Mouse (Mus musculus) left cerebral cortex, adult 8-10 months (tissue): ENCODE results near the gene Clmp. TPM values are rescaled to one million over a fixed set of nuclear protein-coding genes. Genes with fewer than 3 reads are reported as not detected.
"Not testable (repeated sequence)": the region's sequence is repeated elsewhere in the genome, so short reads cannot be mapped to it uniquely, and the experiment has no call there.

ENCODE experiments used
- DNase-seq, 2 experiments: peaks; one replicate each; pipeline ENCODE4 v3.0.0; 2022; ENCODE audit warnings: low spot score in 2 of 2
- total RNA-seq, 4 experiments: library from RNA; stranded (reverse); gene quantifications; 2 replicates each; pipeline ENCODE4 v1.2.4; 2022

Gene Clmp
- total RNA-seq, 4 experiments from 2014 or later: 23.9 to 26.1 (median 25.0) TPM

DNA sequence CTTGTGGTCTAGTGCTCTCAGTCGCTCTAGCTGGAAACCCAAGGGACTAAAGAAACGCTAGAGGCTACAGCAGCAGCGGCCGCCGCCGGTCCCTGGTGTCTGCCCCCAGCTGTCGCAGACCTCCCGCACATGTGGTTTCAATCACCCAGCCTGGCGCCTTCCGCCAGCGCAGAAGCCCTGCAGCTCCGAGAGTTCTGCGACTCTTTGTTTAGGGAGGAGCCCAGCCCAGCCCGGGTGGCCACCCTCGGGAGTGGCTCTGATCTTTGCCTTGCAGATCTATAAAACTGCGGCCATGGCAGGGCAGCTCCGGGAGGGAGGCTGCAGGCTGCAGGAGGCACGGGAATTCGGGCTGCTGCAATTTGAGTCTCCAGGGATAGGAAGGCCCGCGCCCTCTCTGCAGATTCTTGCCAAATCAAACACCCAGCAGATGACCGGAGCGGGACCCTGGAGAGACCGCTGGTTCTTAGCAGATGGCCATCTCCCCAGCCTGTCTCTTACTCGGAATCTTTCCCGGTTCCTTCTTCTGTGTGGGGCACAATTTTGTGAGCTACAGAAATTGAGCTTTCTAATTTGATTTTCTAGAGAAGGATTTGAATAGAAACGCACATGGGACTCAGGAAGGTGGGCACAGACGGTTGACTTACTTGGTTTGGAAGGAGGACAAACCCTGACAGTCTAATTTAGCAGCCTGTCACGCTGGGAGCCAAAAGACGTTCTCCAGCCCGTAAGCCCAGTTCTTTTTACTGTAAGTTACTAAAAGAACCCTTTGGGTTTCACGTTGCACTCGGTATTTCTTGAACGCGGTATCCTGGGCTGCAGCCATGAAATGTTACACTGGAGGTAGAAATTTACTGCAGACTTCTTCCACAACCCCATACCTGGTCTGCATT lies 45.2 kb downstream of the Clmp start:
- DNase-seq: no peak

DNA sequence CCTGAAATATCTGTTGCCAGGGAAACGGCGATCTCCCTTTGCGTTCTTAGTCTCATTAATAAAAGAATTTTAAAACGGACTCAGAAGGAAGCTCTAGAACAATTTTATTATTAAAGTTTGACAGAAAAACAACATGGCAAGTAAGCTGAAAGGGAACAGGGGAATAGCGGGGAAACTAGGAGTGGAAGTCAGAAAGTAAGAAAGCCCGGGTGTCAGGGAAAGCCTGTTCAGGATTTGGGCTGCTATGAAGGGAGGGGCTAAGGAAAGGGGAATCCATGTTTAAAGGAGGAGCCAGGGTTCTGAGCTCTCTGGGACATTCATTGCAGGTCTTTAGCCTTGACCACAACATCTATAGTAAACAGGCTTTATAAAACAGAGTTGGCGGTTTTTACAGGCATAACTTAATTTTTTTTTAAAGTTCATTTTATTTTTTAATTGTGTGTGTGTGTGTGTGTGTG lies 45.9 kb downstream of the Clmp start:
- no peak for DNase-seq

DNA sequence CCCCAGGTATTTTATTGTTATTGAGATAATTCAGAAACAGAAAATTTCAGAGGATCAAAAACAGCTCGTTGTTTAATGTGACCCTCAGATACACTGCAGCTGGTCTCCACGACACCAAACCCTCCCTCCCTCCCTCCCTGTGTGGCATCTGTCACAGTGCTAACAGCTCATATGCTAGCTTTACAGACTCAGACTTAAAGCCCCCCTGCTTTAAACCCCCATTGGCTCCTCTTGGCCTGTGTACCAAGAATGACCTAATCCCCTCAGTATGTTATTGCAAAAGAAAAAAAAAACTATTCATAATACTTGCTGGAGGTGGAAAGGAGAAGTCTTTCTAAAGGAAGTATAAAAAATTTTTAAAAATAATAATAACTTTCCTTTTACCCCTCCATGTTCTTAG lies 46.5 kb downstream of the Clmp start:
- DNase-seq: no peak

DNA sequence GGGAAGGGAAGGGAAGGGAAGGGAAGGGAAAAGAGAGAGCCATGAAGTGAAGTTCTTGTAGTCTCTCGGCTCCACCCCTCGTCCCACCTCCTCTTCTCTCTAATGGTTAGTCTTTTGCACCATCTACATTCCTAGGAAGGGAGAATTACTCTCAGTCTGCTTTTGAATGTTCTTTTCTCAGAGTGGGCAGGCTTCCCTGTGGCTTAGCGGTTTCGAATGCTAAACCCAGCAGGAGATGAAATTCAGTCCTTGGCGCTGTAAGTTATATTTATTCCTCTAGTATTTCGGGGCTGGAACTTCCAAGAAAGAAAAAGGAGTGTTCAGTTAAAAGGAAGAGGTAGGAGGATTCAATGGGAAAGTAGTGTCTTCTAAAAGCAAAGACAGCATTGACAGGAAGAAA lies 51.4 kb downstream of the Clmp start:
- DNase-seq: no peak

DNA sequence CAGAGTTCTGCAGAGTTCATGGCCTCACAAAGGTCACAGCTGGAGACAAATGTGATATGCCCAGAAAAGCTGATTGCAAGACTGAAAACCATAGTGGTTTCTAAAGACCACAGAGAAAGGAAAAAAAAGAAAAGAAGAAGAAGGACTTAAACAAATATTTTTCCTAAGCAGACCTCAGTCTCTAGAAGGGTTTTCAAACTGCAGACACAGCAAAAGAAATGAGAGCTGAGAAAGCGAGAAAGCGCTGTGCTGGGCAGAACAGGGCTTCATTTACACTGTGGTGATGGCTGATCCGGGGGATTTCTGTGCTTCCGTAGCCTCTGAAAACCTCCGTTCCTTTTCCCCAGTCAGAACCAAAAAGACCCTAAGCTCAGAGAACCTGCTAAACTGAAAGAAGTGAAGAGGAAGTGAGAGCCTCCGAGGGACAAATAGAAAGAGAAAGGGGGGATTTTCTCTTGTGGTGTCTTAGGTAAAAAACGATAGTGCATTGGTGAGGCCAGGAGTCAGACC lies 57.8 kb downstream of the Clmp start:
- DNase-seq: no peak

DNA sequence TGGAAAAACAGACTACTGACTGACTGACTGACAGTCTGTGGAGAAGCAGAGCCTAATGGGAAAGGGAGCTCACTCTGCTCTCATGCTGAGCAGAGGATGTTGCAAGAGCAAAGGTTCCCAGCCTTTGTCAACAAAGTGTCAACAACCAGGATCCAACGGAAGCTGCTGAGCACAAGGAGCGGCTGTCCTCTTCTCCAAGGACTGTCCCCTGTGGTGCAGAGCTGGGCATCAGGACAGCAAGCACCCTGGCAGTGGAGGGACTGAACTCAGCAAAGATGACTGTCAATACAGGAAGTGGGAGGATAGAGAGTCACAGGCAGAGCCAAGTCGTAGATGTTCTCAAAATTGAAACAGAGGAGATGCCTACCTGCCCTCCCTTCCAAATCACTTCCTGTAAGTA lies 58.5 kb downstream of the Clmp start:
- no peak for DNase-seq

DNA sequence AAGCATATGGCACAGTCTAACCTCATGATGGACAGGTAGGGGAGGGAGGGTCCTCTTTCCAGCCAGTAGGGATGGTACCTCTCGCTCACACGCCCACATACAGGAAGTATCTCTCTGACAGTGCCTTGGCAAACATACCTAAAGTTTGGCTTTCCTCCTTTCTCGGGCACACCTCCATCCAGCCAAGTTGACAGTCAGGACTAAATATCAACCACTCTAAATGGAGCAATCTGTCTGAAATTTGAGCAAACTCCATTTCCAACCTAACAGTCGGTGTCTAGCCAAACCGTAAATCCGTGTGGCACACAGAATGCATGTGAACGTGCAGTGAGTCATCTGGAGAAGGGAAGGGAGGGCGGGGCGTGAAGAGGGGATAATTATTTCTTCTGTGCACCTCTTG lies 61.0 kb downstream of the Clmp start:
- DNase-seq: no peak

DNA sequence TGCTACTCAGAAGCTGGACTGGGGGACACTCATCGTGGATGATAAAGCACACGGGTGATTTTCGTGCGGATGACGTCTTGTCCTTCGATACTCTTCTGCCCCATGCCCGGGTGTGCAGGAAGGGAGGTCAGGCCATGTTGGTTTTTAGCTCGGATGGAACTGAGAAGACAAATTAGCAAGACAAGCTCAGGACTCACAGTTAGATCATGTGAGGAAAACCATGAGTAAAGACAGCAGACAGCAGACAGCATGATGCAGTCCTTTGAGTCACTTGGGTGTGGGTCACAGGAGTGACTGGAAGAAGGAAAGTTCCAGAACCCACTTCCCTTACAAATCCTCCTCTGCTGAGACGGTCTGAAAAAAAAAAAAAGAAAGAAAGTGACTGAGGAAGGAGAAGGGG lies 61.5 kb downstream of the Clmp start:
- DNase-seq: no peak

DNA sequence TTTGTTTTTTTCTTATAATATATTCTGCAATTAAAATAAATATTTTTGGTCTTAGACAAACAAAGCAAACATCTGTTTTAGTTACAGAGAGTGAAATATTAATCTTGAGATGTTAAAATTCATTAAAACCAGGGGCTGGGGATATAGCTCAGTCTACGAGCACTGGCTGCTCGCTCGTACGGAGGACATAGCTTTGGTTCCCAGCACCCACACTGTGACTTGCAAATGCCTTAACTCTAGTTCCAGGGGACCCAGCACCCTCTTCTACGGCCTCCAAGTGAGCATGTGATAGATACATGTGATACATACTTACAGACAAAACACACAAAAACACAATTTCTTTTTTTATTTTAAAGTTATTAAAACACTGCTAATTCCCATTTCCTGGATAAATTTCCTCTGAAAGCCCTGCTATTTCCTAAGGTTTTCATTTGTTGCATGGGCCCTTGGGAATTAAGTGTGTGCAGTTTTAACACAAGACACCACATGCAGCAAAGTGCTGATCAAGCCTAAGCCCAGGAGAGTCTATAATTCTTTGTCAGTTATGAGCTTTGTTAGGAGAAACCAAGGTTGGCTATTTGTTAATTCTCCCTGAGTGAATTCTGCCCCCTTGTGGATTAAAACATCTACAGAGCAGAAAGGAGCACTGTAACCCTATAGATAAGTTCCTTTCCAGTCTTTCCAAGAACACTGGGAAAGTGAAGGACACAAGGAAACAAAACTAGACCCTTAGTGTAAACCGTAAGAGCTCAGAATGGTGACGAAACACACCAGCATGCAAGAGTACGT lies 64.3 kb downstream of the Clmp start:
- DNase-seq: no peak

DNA sequence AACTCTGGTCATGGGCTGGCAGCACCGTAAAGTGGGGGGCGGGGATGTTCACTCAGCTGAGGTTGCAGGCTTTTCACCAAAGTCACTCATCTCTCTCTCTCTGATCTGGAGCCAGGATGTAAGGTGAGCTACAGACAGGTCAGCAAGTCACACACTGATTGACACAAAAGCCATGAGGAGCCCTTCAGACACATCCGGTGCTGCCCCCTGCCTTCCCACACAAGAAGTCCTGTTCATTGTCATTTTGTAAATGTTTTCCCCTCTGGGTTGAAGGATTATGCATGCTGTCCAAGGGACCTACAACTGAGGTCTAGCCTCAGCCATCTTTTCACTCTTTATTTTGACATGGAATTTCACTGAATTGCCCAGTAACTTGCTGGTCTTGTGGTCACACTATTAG lies 66.0 kb downstream of the Clmp start:
- no peak for DNase-seq

DNA sequence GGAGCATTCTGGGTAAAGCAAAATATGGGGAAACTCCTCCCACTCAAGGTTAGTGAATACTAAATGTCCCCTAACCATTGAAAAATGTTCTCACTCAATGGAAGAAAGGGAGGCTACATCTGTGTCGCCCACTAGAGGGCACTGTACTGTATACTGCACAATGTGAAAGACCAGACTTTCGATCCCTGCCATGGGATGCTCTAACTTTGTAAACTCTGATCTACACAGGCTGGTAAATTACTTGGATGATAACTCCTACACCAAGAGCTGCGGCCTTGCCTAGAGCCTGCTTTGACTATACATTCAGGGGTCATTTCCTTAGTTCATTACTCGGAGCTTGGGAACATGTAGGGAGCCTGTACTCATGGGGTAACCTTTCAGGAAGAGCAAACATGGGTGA lies 70.6 kb downstream of the Clmp start:
- DNase-seq: no peak

DNA sequence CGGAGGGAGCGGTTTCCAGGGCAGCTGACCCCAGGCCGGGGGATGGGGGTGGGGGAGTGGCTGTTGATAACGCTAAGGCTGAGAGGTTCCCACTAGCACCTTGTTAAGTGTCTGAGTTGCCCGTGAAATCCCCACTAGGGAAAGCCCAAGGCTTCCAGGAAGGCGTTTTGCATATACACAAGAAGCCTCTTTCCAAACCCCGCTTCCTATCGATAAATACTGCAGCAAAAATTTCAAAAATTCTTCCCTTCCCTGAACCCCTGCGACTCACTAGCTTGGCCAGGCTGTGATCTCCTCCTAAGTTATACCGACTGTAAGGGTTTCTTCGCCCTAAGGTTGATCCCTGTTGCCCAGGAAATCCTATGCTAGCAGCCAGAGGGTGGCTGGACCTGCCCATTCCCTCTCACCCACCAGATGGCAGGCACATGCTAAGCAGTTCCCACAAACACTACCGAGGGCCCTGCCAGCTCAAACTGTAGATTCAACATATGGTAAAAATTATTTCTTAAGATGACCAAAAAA lies 71.4 kb downstream of the Clmp start:
- peak; percentile 35 to 72 for DNase-seq

DNA sequence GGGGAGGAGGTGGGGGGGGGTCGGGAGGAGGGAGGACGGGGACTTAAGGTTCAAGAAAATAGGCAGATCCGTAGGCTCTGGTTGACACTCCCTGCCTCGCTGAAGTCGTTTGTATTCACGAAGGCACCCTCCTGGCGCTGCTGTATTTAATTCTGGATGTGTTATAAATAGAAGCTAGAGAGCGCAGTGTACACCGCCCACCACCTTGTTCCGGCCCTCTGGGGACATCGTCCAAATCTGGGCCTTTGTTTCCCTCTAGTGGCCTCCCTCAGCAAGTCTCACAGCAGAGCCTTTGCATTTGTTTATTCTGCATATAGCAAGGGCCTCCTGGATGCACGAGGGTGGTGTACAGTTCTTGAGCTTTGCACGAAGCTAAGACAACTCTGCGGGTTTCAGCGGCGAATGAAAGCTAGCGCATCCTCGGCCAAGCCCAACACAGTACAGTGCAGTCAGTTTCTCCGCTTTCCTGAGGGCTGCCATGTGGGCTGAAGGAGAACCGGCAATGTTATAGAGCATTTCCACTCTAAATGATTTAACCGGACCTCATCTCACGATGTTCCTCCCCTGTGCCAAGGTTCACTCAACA lies 72.0 kb downstream of the Clmp start:
- DNase-seq: peak; percentile 67 to 90

DNA sequence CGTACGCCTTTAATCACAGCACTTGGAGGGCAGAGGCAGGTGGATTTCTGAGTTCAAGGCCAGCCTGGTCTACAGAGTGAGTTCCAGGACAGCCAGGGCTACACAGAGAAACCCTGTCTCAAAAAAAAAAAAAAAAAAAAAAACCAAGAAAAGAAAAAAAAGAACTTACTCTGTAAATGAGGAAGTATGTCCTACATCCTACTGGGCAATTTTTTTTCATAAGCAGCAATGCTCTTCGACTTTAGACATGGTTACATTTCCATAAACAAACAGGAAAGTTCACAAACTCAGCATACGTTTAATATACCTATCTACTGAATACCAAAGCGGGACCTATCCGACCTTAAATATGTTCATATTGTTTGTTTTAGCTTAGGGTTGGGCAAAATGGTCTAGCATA lies 76.6 kb downstream of the Clmp start:
- no peak for DNase-seq

DNA sequence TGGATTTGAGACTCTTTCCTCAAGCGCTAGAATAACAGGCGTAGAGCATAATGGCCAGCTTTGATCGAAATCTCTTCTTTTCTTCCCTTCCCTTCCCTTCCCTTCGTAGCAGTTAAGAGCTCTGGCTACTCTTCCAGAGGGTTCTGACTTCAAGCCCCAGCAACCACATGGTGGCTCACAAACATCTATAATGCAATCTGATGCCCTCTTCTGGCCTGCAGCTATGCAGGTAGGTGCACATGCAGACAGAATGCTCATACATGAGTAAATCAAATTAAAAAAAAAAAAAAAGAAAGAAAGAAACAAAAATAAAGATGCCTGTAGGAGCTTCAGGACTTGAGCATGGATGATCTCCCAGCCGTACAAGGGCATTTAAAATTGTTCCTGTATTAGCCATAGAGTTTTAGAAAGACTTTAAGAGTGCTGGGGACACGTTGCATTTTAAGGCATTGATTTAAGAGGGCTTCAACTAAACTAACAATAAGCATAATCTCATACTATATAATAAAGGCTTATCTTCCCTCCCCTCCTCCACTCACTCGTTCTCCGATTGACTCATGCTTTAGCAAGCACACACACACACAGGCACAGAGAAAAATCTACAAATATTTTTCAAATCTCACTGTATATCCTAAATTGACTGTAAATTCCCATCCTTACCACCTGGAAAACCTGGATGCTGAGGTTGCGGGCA lies 79.3 kb downstream of the Clmp start:
- DNase-seq: no peak

DNA sequence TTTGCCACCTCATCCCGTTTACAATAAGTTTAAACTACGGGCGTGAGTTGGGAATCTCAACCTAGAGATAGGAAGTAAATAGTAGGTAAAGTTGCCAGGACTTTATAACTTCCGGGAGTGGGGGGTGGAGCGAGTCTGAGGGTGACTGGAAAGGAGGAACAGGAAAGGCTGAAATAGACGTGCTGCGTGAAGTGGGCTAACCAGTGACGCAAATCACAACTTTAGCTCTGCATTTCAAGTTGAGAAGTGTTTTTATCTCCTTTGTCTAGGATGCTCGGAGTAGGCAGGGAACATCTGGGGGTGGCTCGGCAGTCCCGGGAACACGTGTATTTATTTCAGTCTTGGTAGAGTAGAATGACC lies 79.8 kb downstream of the Clmp start:
- peak in 1 of 2 experiments; percentile 61 for DNase-seq

DNA sequence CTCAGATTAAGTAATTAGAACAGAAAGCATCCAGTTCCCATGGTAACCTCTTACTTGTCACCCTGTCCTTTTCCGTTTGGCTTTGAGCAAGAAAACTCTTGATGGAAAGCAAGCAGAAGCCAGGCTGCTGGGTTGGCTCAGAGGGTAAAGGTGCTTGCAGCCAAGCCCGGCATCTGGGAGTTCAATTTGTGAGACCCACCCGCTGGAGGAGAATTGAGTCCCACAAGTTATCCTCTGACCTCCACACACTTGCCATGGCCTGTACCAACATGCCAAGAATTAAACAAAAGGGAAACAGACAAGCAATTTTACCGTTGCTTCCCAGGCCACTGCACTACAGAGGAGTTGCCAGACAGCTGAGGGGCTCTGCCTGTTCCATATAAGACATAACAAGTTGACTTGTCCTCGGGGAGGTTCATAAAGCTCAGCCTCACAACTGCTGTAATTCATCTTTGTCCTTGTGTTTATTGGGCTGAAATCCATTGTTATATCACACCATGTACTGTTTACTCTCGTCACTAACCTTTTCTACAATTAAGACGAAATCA lies 80.4 kb downstream of the Clmp start:
- no peak for DNase-seq

DNA sequence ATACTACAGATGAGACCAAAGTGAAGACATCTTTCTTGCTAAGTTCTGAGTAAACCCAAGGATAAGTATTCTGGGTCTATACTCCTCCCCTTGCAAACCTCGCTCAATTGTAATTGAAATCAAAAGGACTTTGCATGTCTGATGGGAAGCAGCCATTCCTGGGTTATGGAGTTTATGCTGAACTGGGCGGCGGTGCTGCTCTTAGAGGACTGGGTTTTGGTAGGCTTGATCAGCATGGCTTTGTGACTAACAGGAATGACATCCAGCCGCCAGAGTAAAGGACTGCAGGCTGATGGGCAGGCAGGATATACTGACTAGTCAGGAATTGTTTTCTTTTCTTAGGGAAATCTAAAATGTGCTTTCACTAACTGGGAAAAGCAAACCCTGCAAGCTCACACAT lies 82.2 kb downstream of the Clmp start:
- DNase-seq: no peak

DNA sequence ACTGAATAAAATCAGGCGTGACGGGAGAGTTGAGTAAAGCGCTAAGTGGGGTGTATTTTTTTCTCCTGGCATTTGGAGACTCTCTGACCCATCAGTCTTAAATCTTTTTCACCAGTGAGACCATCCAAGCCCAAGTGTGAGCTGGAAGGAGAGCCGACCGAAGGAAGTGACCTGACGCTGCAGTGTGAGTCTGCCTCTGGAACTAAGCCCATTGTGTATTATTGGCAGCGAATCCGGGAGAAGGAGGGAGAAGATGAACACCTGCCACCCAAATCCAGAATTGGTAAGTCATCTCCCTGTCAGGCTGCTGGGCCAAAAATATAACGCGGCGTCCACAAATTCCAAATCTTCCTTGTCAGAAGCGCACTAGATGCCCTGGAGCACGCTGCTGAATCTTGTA lies 86.5 kb downstream of the Clmp start:
- DNase-seq: no peak

DNA sequence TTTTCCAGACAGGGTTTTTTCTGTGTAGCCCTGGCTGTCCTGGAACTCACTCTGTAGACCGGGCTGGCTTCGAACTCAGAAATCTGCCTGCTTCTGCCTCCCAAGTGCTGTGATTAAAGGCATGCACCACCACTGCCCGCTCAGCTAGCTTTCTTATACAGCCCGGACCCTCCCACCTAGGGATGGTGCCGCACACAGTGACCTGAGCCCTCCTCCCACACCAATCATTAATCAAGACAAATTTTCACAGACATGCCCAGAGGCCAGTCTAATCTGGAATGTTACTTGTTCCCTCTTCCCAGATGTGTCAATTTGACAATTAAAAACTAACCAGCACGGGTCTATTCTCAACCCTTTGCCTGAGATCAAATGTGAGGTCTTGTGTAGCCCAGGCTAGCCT lies 87.4 kb downstream of the Clmp start:
- not testable (repeated sequence) for DNase-seq

DNA sequence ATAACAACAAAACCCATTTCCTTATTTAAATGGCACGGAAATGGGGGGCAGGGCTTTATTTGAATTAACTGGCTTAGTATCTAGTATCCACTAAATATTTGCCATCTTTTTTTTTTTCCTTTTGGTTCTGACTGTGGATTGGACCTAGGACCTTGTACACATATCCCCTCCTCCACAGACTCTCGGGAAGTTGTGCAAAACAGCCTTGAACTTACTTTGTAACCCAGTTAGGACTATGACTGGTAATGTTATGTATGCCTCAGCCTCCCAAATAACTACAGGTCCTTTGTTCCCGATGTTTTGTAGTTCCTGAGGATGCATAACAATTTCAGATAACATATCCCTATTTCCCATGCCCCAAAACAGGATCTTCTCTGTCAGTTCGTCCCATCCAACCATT lies 88.1 kb downstream of the Clmp start:
- no peak for DNase-seq
